Mouse (Mus musculus): ENCODE data around the gene Gan.

Gan gene

DNA sequence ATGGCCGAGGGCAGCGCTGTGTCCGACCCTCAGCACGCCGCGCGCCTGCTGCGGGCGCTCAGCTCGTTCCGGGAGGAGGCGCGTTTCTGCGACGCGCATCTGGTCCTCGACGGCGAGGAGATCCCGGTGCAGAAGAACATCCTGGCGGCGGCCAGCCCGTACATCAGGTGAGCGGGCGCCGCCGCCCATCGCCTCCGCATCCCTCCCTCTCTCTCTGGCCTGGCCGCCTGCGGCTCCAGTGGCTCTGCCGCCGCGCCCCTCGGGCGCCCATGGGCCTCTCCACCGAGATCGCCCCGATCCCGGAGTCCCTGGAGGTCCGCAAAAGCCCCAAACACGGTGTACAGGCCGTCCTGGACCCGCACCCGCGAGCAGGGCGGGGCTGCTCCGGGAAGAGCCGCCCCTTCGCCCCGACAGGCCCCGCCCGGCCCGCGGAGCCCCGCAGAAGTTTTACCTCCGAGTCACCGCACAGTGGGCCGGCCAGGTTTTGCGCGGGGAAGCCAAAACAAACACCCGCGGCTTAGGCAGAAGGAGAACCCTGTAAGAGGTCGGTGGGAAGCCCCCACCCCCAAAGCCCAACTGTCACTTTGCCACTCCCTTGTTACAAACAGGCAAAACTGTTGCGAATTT, at the start of gene Gan:
Gene Gan (plus strand): TSS at position 1 of the 627 bp plus-strand sequence.
- no peak for DNase-seq

- DNase-seq = no peak
Observed at GRCm38 (mm10) chr8:117109018-117109711, 48.8 kb upstream of the Gan start.

DNA sequence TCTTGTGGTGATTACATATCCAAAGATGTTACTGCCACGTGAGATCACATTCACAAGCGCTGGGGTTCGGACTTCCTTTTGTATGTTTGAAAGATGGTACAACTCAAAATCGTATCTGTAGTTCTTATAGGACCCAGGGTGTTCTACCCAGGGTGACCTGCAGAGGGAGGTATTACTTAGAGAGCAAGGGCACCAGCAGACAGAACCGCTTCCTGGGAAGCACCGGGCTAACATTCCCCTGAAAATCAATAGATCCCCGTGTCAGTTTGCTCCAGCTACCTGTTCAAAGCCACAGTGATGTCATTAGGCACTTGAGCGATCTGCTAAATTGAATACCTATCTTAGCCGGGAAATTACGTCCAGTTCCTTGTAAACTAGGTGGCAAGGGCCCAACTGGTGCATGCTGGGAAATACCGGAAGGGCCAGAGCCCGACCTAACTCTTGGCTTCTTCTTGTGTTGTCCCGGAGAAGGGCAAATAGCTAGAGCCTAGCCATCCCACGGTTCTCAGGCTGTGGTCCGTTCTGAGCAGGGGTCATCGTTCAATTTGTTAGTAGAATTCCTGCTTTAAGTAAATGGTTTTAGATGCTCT, 48.0 kb upstream of the Gan start:
- DNase-seq = peak; percentile 94

GRCm38 (mm10) chr8:117111641-117112040, 46.3 kb upstream of the Gan start:
- peak; percentile 94 for DNase-seq

- no peak for DNase-seq
Observed at GRCm38 (mm10) chr8:117112261-117112660, 45.7 kb upstream of the Gan start.

DNA sequence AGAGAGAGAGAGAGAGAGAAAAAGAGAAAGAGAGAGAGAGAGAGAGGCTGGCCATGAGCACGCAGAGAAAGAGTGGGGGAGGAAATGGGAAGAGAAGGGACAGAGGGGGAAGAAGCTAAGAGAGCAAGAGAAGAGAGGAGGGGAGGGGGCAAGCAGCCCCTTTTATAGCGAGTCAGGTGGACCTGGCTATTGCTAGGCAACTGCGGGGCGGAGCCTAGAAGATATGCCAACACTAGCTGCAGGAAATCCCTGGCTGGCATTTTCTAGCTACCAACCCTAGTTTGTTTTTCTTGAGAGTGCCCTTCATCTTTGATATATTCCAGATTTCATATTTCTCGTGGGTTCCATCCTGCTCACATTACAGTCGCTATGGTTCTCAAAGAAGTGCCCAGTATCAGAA, 42.8 kb upstream of the Gan start:
- no peak for DNase-seq

DNA sequence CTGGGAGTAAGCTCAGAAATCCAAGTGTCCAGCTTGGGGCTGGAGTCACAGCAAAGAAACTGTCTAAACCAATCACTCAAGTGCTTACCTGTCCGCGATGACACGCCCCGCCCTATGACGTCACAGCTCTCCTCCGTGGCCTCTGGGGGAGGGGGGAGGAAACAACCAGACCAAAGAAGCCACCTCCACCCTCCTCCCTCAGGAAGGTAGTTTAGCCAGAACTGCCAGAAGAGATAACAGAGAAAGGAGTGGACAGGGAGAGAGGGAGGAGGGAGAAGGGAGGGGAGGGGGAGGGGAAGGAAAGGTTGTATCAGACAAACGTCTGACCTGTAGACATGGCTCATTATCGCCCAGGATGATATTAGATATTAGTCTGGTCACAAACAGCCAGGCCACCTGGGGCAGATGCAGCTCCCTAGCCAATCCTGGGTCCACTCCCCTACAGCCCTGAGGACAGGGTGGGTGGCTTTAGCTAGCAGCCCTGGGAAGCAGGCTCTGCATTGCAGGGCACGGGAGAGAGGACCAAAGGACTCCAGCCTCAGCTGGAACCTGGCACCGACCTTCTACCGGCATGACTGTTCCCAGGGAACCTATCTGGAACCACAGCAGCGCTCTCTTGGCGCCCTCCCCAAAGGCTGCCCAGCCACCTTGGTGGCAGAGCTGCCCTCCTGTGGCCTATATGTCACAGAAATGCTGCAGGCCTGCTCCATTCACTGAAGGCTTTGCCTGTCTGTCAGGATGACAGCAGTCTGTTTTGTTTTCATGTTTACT, 42.1 kb upstream of the Gan start:
- peak; percentile 93 for DNase-seq

DNA sequence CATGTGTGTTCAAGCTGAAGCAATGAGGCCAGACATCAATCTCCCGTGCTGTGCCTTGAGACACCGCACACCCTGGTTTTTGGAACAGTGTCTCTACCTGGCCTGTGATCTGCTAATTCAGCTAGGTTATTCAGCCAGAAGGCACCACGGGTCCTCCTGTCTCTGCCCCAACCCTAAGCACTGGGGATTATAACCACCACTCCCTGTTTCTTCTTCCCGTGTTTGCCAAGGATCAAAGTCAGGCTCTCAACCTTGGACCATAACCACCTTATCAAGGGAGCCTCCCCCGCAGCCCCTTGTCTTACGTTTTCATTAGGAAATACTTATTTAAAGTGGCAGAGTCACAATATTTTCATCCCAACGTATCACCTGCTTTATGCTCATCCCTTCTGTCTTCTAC, 41.4 kb upstream of the Gan start:
- no peak for DNase-seq

GRCm38 (mm10) chr8:117118409-117118808, 39.5 kb upstream of the Gan start:
- peak; percentile 78 for DNase-seq

GRCm38 (mm10) chr8:117121277-117121676, 36.7 kb upstream of the Gan start:
- no peak for DNase-seq

- no peak for DNase-seq
Observed at GRCm38 (mm10) chr8:117123850-117124633, 33.9 kb upstream of the Gan start.

GRCm38 (mm10) chr8:117125854-117126253, 32.1 kb upstream of the Gan start:
- DNase-seq = no peak

DNA sequence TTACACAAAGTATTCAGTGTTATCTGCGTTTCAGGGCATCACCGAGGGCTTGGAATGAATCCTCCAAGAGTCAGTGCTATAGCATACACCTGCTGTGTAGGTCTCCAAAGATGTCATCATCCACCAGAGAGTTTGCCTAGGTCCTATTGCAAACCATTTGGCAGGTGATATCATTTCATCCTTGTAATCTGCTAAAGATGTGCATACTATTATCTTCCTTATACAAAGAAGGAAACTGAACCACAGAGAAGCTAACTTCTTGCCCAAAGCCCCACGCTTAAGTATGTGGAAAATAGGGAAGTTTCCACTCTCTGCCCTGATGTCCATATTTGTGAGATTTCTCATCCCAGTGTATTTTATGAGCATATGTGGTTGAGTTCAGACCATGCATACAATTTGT, 31.5 kb upstream of the Gan start:
- no peak for DNase-seq

GRCm38 (mm10) chr8:117127063-117127462, 30.9 kb upstream of the Gan start:
- no peak for DNase-seq

DNA sequence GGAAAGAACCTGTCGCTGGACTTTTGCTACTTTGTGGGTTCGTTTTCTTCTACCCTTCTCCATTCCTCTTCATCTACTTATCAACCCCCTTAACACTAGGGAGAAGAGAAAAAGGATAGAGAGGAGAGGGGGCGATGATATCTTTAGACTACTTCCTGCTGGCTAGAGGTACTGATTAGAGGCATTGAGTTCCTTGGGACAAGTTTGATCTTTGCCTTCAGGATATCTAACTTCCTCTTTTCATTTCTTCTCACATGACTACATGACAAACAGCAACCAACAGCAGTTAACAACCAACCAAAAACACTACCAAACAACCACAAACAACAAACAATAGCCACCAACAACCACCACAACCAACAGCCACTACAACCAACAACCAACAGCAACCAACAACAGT, 24.2 kb upstream of the Gan start:
- no peak for DNase-seq

DNA sequence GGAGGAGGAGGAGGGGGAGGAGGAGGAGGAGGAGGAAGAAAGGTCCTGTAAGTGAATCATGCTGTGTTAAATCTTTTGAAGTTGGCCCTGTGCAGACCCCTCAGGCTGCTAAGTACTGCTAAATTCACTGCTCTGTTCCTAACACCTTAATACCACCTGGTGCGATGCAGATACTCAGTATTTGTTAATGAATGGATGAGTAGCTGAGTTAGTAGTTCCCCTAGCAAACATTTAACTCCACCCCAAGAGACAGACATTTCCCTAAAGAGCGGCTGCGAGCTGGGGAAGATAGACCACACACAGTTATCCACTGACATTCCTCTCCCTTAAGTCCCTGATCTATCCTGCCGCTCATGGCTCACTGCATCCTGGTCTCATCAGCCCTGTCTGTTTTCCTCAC, 21.6 kb upstream of the Gan start:
- DNase-seq = no peak

GRCm38 (mm10) chr8:117136763-117137162, 21.2 kb upstream of the Gan start:
- DNase-seq = no peak

DNA sequence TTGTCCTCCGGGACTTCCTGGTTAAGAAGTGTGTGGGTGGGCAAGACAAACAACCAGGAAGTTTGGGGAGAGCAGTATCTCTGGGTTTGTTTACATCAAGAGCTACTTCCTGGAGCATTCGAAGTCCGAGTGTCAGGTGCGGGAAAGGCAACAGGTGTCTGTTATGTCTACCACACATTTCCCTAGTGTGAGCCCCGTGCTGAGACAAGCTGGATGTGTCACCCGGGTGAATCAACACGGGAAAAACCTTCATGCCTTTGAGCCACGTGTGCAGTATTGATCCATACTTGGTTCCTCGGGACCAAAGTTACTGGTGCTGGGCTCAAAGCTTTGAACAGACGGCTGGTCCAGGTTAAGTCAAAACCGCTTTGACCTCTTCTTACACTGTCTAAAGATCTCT, 20.6 kb upstream of the Gan start:
- no peak for DNase-seq

GRCm38 (mm10) chr8:117148520-117148919, 9.4 kb upstream of the Gan start:
- no peak for DNase-seq

GRCm38 (mm10) chr8:117156149-117156548, 1.8 kb upstream of the Gan start:
- DNase-seq = peak; percentile 50

- peak; percentile 82 for DNase-seq
Observed at GRCm38 (mm10) chr8:117156866-117157768, 818 bp upstream of the Gan start.

GRCm38 (mm10) chr8:117157769-117158091, 205 bp upstream of the Gan start:
- peak; percentile 99 for DNase-seq

All from heart, adult 11 months (tissue).